Mouse (Mus musculus) CD4-positive, CD25-positive, alpha-beta regulatory T cell, adult 2 months (primary cell): ENCODE measurements around the gene Mug1.
"Not testable (repeated sequence)": the region's sequence is repeated elsewhere in the genome, so short reads cannot be mapped to it uniquely, and the experiment has no call there.

Experiments used
- DNase-seq: peaks from one replicate; pipeline ENCODE4 v3.0.0-alpha.2; 2012; ENCODE audit warnings: low read depth, low spot score

The Mug1 gene

GRCm38 (mm10) chr6:121838271-121838670 is at the start of gene Mug1:
Gene Mug1 (plus strand): TSS chr6:121838541.
- not testable (repeated sequence) for DNase-seq

DNA sequence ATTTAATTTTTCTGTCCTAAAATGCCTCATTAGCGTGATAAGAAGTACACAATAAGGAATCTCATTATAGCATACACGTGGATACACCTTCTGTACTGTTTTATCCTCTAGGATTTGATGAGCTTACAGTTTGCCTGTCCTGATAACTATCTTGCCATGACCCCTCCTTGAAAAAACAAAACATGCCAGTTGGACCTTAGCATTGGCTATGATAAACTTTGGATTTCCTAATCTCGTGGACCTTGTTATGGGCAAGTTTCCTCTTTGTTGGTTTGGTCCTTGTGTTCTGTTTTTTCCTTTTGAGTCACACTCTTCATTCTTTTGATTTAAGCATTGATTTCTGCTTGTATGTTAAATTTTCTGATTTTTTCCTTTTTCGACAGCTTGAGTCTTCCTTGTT is 10.3 kb upstream of the Mug1 start:
- no peak for DNase-seq

- DNase-seq, result no peak
Measured at GRCm38 (mm10) chr6:121836361-121836760, 2.0 kb upstream of the Mug1 start.

DNA sequence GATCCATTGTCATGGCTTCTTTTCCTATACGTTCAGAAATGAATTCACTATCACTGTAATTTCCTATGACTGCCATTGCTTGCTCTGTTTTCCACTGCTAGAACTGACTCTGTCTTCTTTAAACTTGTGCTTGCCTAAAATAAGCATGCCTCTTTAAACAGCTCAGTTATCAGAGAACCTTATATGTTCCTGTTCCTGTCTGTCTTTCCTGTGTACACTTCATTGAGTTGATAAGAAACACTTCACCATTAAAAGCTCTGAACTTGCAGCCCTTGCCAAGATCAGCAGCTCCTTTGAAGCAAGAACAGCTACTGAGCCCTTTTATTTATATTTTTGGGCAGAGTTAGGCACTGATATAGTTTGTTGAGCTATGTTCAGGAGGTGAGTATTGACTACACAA is 10.0 kb downstream of the Mug1 start:
- no peak for DNase-seq
